Mouse (Mus musculus) cortical plate, adult 2 months (tissue): ENCODE results near the gene Krt12. TPM values are rescaled to one million over a fixed set of nuclear protein-coding genes. Genes with fewer than 3 reads are reported as not detected.

ENCODE experiments used
- H3K27ac ChIP-seq: fragments of 200-500 bp; 2 replicates; pipeline ENCODE4 v1.5.1; 2012; ENCODE audit warnings: low read length, control low read depth, inconsistent platforms; ENCODE audit not compliant: insufficient read depth
- H3K4me1 ChIP-seq: fragments of 200-500 bp; 2 replicates; pipeline ENCODE4 v1.6.1; 2011; ENCODE audit warnings: low read length; ENCODE audit not compliant: control insufficient read depth, insufficient read depth
- H3K4me3 ChIP-seq: fragments of 200-500 bp; 2 replicates; pipeline ENCODE4 v1.5.1; 2011; ENCODE audit warnings: mild to moderate bottlenecking, low read length, control low read depth; ENCODE audit not compliant: insufficient read depth
- CTCF ChIP-seq: fragments of 200-500 bp; IDR thresholded peaks from 2 replicates; pipeline ENCODE4 v1.5.1; 2011; ENCODE audit warnings: mild to moderate bottlenecking, control low read depth, low read length; ENCODE audit not compliant: insufficient read depth; ENCODE audit errors: extremely low read depth
- POLR2A ChIP-seq: fragments of 200-500 bp; IDR thresholded peaks from 2 replicates; pipeline ENCODE4 v1.6.1; 2011; ENCODE audit warnings: mild to moderate bottlenecking, low read length, control low read depth; ENCODE audit not compliant: insufficient read depth; ENCODE audit errors: extremely low read depth
- polyA plus RNA-seq: library from polyadenylated mRNA; depleted of rRNA; stranded (reverse); fragments of >200 nt; gene quantifications from 2 replicates; pipeline ENCODE4 v1.2.3, GENCODE M21; 2012; rRNA removed

The Krt12 gene
- polyA plus RNA-seq, 1 experiment: 16.9 TPM

DNA sequence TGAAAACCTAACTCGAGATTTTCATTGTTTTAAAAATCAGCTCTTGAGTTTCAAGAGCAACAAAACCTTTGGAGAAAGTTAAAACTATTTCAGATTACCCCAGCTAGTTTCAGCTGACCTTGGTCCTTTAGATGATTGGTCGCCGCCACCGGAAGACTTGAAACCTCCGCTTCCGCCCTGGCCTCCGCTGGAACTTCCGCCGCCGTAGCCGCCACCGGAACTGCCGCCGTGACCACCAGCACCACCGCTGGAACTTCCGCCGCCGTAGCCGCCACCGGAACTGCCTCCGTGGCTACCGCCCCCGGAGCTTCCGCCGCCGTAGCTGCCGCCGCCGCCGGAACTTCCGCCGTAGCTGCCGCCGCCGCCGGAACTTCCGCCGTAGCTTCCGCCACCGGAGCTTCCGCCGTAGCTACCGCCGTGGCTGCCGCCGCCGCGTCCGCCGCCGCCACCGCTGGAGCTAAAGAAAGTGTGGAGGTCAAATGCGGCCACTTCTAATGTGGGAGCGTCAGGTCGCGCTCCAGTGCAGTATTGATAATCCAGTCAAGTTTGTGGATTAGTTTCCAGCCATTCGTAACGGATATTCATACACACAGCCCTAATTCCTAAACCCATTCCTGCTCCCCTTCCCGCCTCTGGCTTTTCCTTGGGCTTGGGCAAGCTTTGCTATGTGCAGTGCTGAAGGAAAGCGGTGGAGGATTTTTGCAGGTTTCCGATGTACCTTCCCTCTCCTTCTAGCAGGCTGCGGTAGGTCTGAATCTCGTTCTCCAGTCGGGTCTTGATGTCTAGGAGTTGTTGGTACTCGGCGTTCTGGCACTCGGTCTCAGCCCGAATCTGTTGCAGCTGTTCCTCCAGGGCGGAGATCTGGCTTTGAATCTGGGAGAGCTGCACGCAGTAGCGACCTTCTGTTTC lies 36.0 kb downstream of the Krt12 start:
- Histone ChIP-seq H3K27ac (peak overlapping the region; percentile 96), H3K4me3 (peak overlapping the region; percentile 67), H3K4me1 (peaks cover 3% of the 10 kb centered on the region; the same call in 1 of the 2 replicates)
- no peak for TF ChIP-seq CTCF
- TF ChIP-seq POLR2A: 0 out of 2 replicates have a peak, but pooled peaks have one; percentile 15

- TF ChIP-seq POLR2A (no peak), CTCF (peak; percentile 90)
- Histone ChIP-seq H3K4me1 (no peaks in the 10 kb centered on the region), H3K27ac (no peak overlapping the region), H3K4me3 (no peak overlapping the region)
These were observed 42.5 kb downstream of the Krt12 start for GRCm38 (mm10) chr11:99379568-99379967.

- TF ChIP-seq POLR2A (no peak), CTCF (no peak)
- Histone ChIP-seq H3K4me3 (no peak within 1 kb of the TSS), H3K4me1 (peaks cover 3% of the 10 kb centered on the region), H3K27ac (no peak within 1 kb of the TSS)
These were observed 47.3 kb downstream of the Krt12 start, which contains the start of gene Krt28 for GRCm38 (mm10) chr11:99374803-99375202. Gene Krt28 (minus strand): TSS chr11:99374903.

DNA sequence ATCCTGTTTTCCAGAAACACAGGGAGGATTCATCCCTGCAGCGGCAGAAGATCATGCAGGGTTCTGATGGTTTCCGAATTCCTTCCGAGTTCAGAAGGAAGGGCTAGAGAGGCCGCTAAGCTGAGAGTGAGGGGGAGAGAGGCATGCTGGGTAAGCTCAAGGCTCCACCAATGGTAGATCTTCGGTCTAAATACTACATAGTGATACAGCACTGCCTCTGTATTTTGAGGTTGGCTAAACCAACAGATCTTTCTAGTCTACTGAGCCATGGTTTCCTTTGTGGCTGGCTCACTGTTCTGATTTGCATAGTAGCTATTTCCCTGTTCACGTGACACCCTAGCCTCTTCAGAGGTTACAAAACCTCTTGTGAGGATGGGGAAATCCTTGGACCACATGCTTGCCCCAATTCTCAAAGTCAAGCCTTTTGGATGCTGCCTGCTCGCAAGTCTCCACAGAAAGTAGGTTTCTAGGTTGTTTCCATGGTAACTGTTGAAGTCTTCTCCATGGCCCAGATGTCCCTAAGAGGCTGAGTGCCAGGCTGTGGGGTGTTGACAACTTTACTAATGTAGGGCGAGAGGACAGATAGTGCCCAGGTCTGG lies 52.1 kb downstream of the Krt12 start:
- H3K27ac ChIP-seq: no peak overlapping the region
- TF ChIP-seq CTCF: no peak
- TF ChIP-seq POLR2A: no peak
- peaks cover 4% of the 10 kb centered on the region for H3K4me1 ChIP-seq
- H3K4me3 ChIP-seq: no peak overlapping the region

- no peak overlapping the region for H3K4me3 ChIP-seq
- TF ChIP-seq POLR2A (no peak), CTCF (peak; percentile 29; the same call in 1 of the 2 replicates)
- H3K27ac ChIP-seq: no peak overlapping the region
- peaks cover 4% of the 10 kb centered on the region for H3K4me1 ChIP-seq
These were observed 52.8 kb downstream of the Krt12 start for GRCm38 (mm10) chr11:99369229-99369628.

DNA sequence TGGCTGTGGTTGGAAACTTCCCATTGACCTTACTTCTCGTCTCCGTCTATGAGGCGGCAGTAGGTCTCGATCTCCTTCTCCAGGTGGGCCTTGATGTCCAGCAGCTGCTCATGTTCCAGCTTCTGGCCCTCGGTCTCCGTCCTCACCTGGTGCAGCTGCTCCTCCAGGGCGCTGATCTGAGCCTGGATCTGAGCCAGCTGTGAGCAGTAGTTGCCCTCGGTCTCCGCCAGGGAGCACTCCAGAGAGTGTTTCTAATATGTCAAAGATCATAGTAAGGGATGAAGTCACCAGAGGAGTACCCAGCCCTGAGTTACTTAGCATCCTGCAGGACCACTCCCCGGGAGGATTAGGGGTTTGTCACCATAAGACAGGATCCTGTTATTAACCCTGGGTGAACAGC lies 55.3 kb downstream of the Krt12 start:
- H3K4me1 ChIP-seq: peaks cover 4% of the 10 kb centered on the region
- TF ChIP-seq CTCF: no peak
- TF ChIP-seq POLR2A: no peak
- H3K4me3 ChIP-seq: no peak overlapping the region
- H3K27ac ChIP-seq: no peak overlapping the region

Other genes starting within 250 kb of the Krt12 start
- gene Smarce1, start 191.2 kb downstream of the Krt12 start, polyA plus RNA-seq: 60.6 and 69.0 TPM in 2 replicates
- 25.1 and 27.0 TPM in 2 replicates for gene Krt222, start 178.2 kb downstream of the Krt12 start, polyA plus RNA-seq
- gene Krt24, start 137.0 kb downstream of the Krt12 start, polyA plus RNA-seq: not detected in 2 replicates
- gene Krt25, start 99.3 kb downstream of the Krt12 start, polyA plus RNA-seq: 0.04 TPM in 1 of 2 replicates, not detected in the other
- gene Krt26, start 84.3 kb downstream of the Krt12 start, polyA plus RNA-seq: 0.04 TPM in 1 of 2 replicates, not detected in the other
- not detected in 2 replicates for gene Krt27, start 71.2 kb downstream of the Krt12 start, polyA plus RNA-seq
- gene Krt28, start 47.4 kb downstream of the Krt12 start, polyA plus RNA-seq: 0.15 and 0.25 TPM in 2 replicates
- 10.5 and 12.9 TPM in 2 replicates for gene Krt10, start 32.9 kb downstream of the Krt12 start, polyA plus RNA-seq
- gene Krt20, start 15.9 kb upstream of the Krt12 start, polyA plus RNA-seq: 0.06 and 0.13 TPM in 2 replicates
- not detected in 2 replicates for gene Krt23, start 70.9 kb upstream of the Krt12 start, polyA plus RNA-seq
- gene Krt39, start 99.1 kb upstream of the Krt12 start, polyA plus RNA-seq: not detected in 2 replicates
- not detected in 2 replicates for gene Krt40, start 120.9 kb upstream of the Krt12 start, polyA plus RNA-seq
- gene Krtap3-3, start 128.6 kb upstream of the Krt12 start, polyA plus RNA-seq: not detected in 2 replicates
- gene Krtap3-2, start 134.6 kb upstream of the Krt12 start, polyA plus RNA-seq: not detected in 2 replicates
- not detected in 2 replicates for gene Gm11939, start 137.2 kb upstream of the Krt12 start, polyA plus RNA-seq
- not detected in 2 replicates for gene Krtap3-1, start 144.4 kb upstream of the Krt12 start, polyA plus RNA-seq
- gene Krtap1-5, start 158.8 kb upstream of the Krt12 start, polyA plus RNA-seq: not detected in 2 replicates
- gene Krtap1-4, start 161.4 kb upstream of the Krt12 start, polyA plus RNA-seq: not detected in 2 replicates
- gene Krtap1-3, start 169.1 kb upstream of the Krt12 start, polyA plus RNA-seq: not detected in 2 replicates
- gene Krtap9-3, start 175.8 kb upstream of the Krt12 start, polyA plus RNA-seq: not detected in 2 replicates
- gene Gm11938, start 181.0 kb upstream of the Krt12 start, polyA plus RNA-seq: not detected in 2 replicates
- gene Gm11937, start 187.9 kb upstream of the Krt12 start, polyA plus RNA-seq: not detected in 2 replicates
- not detected in 2 replicates for gene Krtap2-4, start 192.6 kb upstream of the Krt12 start, polyA plus RNA-seq
- not detected in 2 replicates for gene Gm11562, start 198.2 kb upstream of the Krt12 start, polyA plus RNA-seq
- gene Krtap4-1, start 206.0 kb upstream of the Krt12 start, polyA plus RNA-seq: not detected in 2 replicates
- not detected in 2 replicates for gene Krtap4-2, start 212.8 kb upstream of the Krt12 start, polyA plus RNA-seq
- gene Krtap4-7, start 221.8 kb upstream of the Krt12 start, polyA plus RNA-seq: not detected in 2 replicates
- not detected in 2 replicates for gene Gm11555, start 228.0 kb upstream of the Krt12 start, polyA plus RNA-seq
- gene Gm11563, start 236.7 kb upstream of the Krt12 start, polyA plus RNA-seq: not detected in 2 replicates
- gene Krtap4-6, start 243.7 kb upstream of the Krt12 start, polyA plus RNA-seq: not detected in 2 replicates